Mouse (Mus musculus) intestine, embryonic 15.5 days (tissue): Measurements from ENCODE around the gene C2cd2. TPM values are rescaled to one million over a fixed set of nuclear protein-coding genes. Genes with fewer than 3 reads are reported as not detected.
A peak's percentile ranks its signal among the peaks of the same experiment; 100 is the strongest.

ENCODE experiments used
- ATAC-seq: fragments of 200-750 bp; cut with Nextera tagmentation; 2 replicates; pipeline ENCODE4 v1.8.0; 2017; ENCODE audit warnings: moderate TSS enrichment, moderate library complexity
- H3K27ac ChIP-seq: fragments of 300-500 bp; sonication (generic); 2 replicates; pipeline ENCODE4 v1.5.1; 2015; ENCODE audit warnings: mild to moderate bottlenecking, inconsistent platforms
- H3K27me3 ChIP-seq: fragments of 300-500 bp; sonication (generic); replicated peaks from 2 replicates; pipeline ENCODE4 v1.6.1; 2015; ENCODE audit warnings: inconsistent platforms
- H3K36me3 ChIP-seq: fragments of 300-500 bp; sonication (generic); 2 replicates; pipeline ENCODE4 v1.6.1; 2015; ENCODE audit warnings: inconsistent platforms
- H3K4me1 ChIP-seq: fragments of 300-500 bp; sonication (generic); replicated peaks from 2 replicates; pipeline ENCODE4 v1.6.1; 2015; ENCODE audit warnings: inconsistent platforms
- H3K4me2 ChIP-seq: fragments of 300-500 bp; sonication (generic); replicated peaks from 2 replicates; pipeline ENCODE4 v1.6.1; 2015; ENCODE audit warnings: mild to moderate bottlenecking, inconsistent platforms
- H3K4me3 ChIP-seq: fragments of 300-500 bp; sonication (generic); replicated peaks from 2 replicates; pipeline ENCODE4 v1.5.1; 2015; ENCODE audit warnings: inconsistent platforms
- H3K9ac ChIP-seq: fragments of 300-500 bp; sonication (generic); 2 replicates; pipeline ENCODE4 v1.6.1; 2015; ENCODE audit warnings: inconsistent platforms
- H3K9me3 ChIP-seq: fragments of 300-500 bp; sonication (generic); 2 replicates; pipeline ENCODE4 v1.6.1; 2016; ENCODE audit warnings: inconsistent platforms
- WGBS: fragments of 180-500 bp; shearing (Covaris S2); methylation state at CpG from one replicate; pipeline ENCODE4 v1.1.7; 2015; 5-methylcytosine and 5-hydroxymethylcytosine counted together
- polyA plus RNA-seq: library from polyadenylated mRNA; unstranded; fragments of >200 nt; fragmentation: Nextera tagmentation; extraction: Ambion mirVana; gene quantifications from 2 replicates; pipeline ENCODE4 v1.2.1, GENCODE M21; 2015

C2cd2 gene
- polyA plus RNA-seq, 1 experiment from 2014 or later: 15.8 TPM

- Histone ChIP-seq H3K9me3 (no peaks in the 10 kb centered on the region), H3K4me2 (no peak overlapping the region), H3K4me1 (no peaks in the 10 kb centered on the region), H3K9ac (no peak overlapping the region), H3K27me3 (no peaks in the 10 kb centered on the region), H3K36me3 (peaks cover 10% of the 10 kb centered on the region; the same call in 1 of the 2 replicates), H3K27ac (no peak overlapping the region), H3K4me3 (no peak overlapping the region)
- no peak for ATAC-seq
- 75% methylated on average over 6 of the region's 6 CpGs for WGBS
Measured at GRCm38 (mm10) chr16:97869193-97870102, 93.0 kb downstream of the C2cd2 start.

GRCm38 (mm10) chr16:97863932-97864467 is 98.4 kb downstream of the C2cd2 start:
- Histone ChIP-seq H3K27me3 (no peaks in the 10 kb centered on the region), H3K27ac (no peak overlapping the region), H3K36me3 (0 out of 2 replicates have a peak, but pooled peaks cover 3% of the 10 kb centered on the region), H3K4me1 (no peaks in the 10 kb centered on the region), H3K4me2 (no peak overlapping the region), H3K9ac (no peak overlapping the region), H3K9me3 (no peaks in the 10 kb centered on the region), H3K4me3 (no peak overlapping the region)
- WGBS: 84% methylated on average over 3 of the region's 3 CpGs
- ATAC-seq: no peak

DNA sequence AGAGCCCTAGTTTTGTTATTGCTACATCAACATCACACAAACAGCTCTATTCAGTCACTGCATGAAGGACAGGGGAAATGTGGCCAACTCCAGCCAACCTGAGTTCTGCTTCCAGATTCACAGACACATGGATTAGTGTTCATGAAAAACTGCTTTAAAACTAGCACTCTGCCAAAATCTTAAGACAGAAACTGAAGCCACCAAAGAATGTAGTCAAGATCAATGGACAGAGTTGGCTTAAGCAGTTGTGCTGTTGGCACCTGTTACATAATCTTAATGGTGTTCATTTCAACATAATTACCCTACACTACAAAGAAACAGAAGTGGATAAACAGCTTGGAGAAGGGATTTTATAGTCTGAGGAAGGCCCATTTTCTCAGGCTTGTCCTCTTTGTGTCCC is 106.3 kb downstream of the C2cd2 start:
- H3K9ac ChIP-seq: no peak overlapping the region
- no peaks in the 10 kb centered on the region for H3K36me3 ChIP-seq
- no peak overlapping the region for H3K4me2 ChIP-seq
- H3K9me3 ChIP-seq: no peaks in the 10 kb centered on the region
- H3K27ac ChIP-seq: no peak overlapping the region
- no peak for ATAC-seq
- no peak overlapping the region for H3K4me3 ChIP-seq
- no peaks in the 10 kb centered on the region for H3K27me3 ChIP-seq
- peaks cover 4% of the 10 kb centered on the region; the same call in 1 of the 2 replicates for H3K4me1 ChIP-seq

DNA sequence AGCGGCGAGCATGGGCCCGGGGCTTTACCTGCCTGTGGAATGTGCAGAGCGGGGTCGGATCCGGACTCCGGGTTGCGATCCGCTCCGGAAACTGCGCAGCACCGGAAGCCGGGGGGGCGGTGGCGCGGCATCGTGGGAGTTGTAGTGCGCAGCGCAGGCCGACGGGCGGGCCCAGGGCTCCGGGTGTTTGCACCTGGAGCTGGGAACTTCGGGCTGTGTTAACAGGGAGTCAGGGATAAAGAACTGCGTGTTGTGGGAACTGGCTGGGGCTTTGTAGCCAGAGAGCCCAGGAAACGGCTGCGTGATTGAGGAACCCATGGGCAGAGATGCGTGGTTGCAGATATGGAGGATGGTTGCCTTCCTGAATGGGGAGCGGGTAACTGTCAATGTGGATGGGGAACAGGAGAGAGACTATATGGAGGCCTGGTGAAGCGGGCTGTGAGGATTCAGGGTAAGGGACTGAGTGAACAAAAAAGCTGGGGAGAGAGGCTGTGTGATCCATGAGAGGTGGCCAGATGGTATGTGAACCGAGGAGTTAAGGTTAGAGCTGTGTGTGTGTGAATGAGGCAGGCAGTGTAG is 110.6 kb downstream of the C2cd2 start, which contains the start of gene Prdm15:
TSS of gene Prdm15 (minus strand) at position 110 of the 579 bp plus-strand sequence.
- 1% methylated on average over 31 of the region's 31 CpGs for WGBS
- peak; percentile 94 for ATAC-seq
- H3K36me3 ChIP-seq: no peaks in the 10 kb centered on the region
- peak within 1 kb of the TSS; percentile 99 for H3K4me3 ChIP-seq
- no peaks in the 10 kb centered on the region for H3K27me3 ChIP-seq
- H3K4me1 ChIP-seq: peaks cover 18% of the 10 kb centered on the region
- H3K9me3 ChIP-seq: no peaks in the 10 kb centered on the region
- H3K4me2 ChIP-seq: peak within 1 kb of the TSS; percentile 78
- H3K9ac ChIP-seq: peak within 1 kb of the TSS; percentile 100
- H3K27ac ChIP-seq: peak within 1 kb of the TSS; percentile 100

- H3K9me3 ChIP-seq: no peaks in the 10 kb centered on the region
- peaks cover 4% of the 10 kb centered on the region; the same call in 1 of the 2 replicates for H3K36me3 ChIP-seq
- H3K4me2 ChIP-seq: peak overlapping the region; percentile 78
- 1% methylated on average over 59 of the region's 77 CpGs for WGBS
- peak overlapping the region; percentile 100 for H3K9ac ChIP-seq
- H3K27ac ChIP-seq: peak overlapping the region; percentile 100
- peak; percentile 93 for ATAC-seq
- peak overlapping the region; percentile 99 for H3K4me3 ChIP-seq
- no peaks in the 10 kb centered on the region for H3K27me3 ChIP-seq
- peaks cover 18% of the 10 kb centered on the region for H3K4me1 ChIP-seq
Measured at GRCm38 (mm10) chr16:97851061-97851740, 111.2 kb downstream of the C2cd2 start.

DNA sequence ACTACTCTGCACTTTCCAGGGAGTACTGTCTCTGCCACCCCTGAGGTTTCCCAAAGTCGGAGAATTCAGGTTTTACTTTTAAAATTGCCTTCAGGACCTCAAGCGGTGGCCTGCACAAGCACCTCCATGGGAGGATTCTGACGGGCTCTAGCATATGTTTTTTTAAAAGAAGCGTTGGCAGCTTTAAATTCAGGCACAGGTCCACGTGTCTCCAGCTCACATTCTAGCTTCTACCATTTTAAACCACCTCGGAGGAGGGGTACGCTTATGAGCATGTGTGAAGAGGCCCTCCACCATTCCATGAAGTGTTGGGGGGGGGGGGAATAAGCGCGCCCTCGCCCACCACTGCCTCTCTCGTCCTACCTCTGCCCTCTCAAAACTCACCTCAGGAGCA is 111.7 kb downstream of the C2cd2 start:
- Histone ChIP-seq H3K4me3 (peak overlapping the region; percentile 99), H3K27me3 (no peaks in the 10 kb centered on the region), H3K27ac (peak overlapping the region; percentile 100), H3K9me3 (no peaks in the 10 kb centered on the region), H3K36me3 (peaks cover 4% of the 10 kb centered on the region; the same call in 1 of the 2 replicates), H3K9ac (peak overlapping the region; percentile 100), H3K4me2 (peak overlapping the region; percentile 78), H3K4me1 (peaks cover 19% of the 10 kb centered on the region)
- peak; percentile 54 for ATAC-seq
- WGBS: under 1% methylated on average over 11 of the region's 11 CpGs

GRCm38 (mm10) chr16:97848832-97849231 is 113.6 kb downstream of the C2cd2 start:
- Histone ChIP-seq H3K27ac (no peak overlapping the region), H3K27me3 (no peaks in the 10 kb centered on the region), H3K4me3 (no peak overlapping the region), H3K9me3 (no peaks in the 10 kb centered on the region), H3K4me1 (peaks cover 24% of the 10 kb centered on the region), H3K36me3 (peaks cover 4% of the 10 kb centered on the region; the same call in 1 of the 2 replicates), H3K4me2 (no peak overlapping the region), H3K9ac (no peak overlapping the region)
- WGBS: 81% methylated on average over 6 of the region's 6 CpGs
- no peak for ATAC-seq

DNA sequence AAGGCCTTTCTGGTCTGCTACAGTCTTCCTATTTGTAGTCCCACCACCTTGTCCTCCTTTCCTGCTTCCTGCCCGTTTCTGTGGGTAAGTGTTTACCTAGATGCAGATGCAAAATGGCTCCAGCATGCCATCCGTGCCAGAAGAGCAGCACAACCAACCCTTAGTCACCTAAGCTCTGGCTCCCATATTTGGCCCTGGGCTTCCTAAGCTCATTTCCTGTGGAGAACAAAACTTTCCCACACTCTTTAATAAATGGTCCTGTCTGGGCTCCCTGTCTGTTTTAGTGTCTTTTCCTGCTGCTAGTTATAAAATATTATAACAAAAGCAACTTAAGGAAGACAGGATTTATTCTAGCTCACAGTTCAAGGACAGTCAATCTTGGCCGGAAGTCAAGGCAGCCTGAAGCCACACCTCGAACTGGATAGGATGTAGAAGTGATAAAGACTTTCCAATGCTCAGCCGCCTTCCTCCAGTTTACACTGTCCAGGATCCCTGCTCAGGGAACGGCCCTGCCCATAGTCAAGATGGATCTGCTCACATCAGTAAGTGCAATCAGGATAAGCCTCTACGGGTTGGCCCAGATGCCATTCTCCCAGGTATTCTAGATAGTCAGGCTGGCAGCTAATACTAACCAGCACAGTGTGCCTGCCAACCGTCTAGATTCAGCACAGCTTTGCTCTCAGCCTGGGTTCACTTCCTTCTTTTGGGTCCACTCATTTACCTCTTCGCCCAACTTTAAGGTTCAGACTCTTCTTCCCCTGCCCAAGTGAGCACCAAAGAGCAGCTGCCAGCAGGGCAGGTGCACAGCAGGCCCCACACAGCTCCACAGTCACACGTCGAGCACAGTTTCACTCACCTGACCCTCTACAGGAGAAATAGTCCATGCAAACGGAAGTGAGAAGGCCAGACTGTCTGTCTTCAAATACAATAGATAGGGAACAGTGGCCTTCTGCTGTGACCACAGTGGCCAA is 117.1 kb downstream of the C2cd2 start:
- Histone ChIP-seq H3K27me3 (no peaks in the 10 kb centered on the region), H3K4me3 (no peak overlapping the region), H3K9ac (no peak overlapping the region), H3K9me3 (no peaks in the 10 kb centered on the region), H3K4me2 (no peak overlapping the region), H3K36me3 (peaks cover 4% of the 10 kb centered on the region; the same call in 1 of the 2 replicates), H3K27ac (peak overlapping the region; percentile 27; the same call in 1 of the 2 replicates), H3K4me1 (peaks cover 18% of the 10 kb centered on the region)
- WGBS: 62% methylated on average over 12 of the region's 12 CpGs
- peak; percentile 70 for ATAC-seq

GRCm38 (mm10) chr16:97832154-97832553 is 130.2 kb downstream of the C2cd2 start:
- 84% methylated on average over 3 of the region's 3 CpGs for WGBS

GRCm38 (mm10) chr16:97828207-97828606 is 134.2 kb downstream of the C2cd2 start:
- no peaks in the 10 kb centered on the region for H3K27me3 ChIP-seq
- H3K27ac ChIP-seq: no peak overlapping the region
- no peaks in the 10 kb centered on the region for H3K9me3 ChIP-seq
- H3K4me2 ChIP-seq: no peak overlapping the region
- no peak overlapping the region for H3K9ac ChIP-seq
- WGBS: 85% methylated on average over 1 of the region's 1 CpGs
- no peaks in the 10 kb centered on the region for H3K4me1 ChIP-seq
- no peak overlapping the region for H3K4me3 ChIP-seq
- no peak for ATAC-seq
- peaks cover 17% of the 10 kb centered on the region for H3K36me3 ChIP-seq

More at GRCm38 (mm10) chr16:97832154-97832553, 130.2 kb downstream of the C2cd2 start:
- H3K4me1 ChIP-seq: no peaks in the 10 kb centered on the region
- H3K4me2 ChIP-seq: no peak overlapping the region
- no peak overlapping the region for H3K27ac ChIP-seq
- H3K4me3 ChIP-seq: no peak overlapping the region
- H3K36me3 ChIP-seq: peaks cover 36% of the 10 kb centered on the region
- H3K9me3 ChIP-seq: no peaks in the 10 kb centered on the region
- H3K9ac ChIP-seq: no peak overlapping the region
- no peaks in the 10 kb centered on the region for H3K27me3 ChIP-seq
- no peak for ATAC-seq
